Mouse (Mus musculus) frontal cortex, postnatal 10 days (tissue): ENCODE measurements at regions not wholly inside any gene's neighbourhood (a gene's known extent, or its start where the extent isn't known, plus 50 kb on each side); places are given as distances from the start of the nearest gene placed in this dataset.
A peak's percentile ranks its signal among the peaks of the same experiment; 100 is the strongest.

Experiments used
- DNase-seq, 2 experiments: peaks; one replicate each; pipeline ENCODE4 v3.0.0; 2022; ENCODE audit warnings: low spot score in 2 of 2, mixed read lengths in 1 of 2

GRCm38 (mm10) chr3:80255304-80255703, 371.0 kb downstream of the Fam198b start:
- no peak for DNase-seq

- DNase-seq = no peak
These were observed 372.1 kb downstream of the Fam198b start for GRCm38 (mm10) chr3:80256383-80256782.

- DNase-seq = no peak
These were observed 378.8 kb downstream of the Fam198b start for GRCm38 (mm10) chr3:80263095-80263494.

- DNase-seq = no peak
These were observed 400.3 kb downstream of the Fam198b start for GRCm38 (mm10) chr3:80284656-80285055.

DNA sequence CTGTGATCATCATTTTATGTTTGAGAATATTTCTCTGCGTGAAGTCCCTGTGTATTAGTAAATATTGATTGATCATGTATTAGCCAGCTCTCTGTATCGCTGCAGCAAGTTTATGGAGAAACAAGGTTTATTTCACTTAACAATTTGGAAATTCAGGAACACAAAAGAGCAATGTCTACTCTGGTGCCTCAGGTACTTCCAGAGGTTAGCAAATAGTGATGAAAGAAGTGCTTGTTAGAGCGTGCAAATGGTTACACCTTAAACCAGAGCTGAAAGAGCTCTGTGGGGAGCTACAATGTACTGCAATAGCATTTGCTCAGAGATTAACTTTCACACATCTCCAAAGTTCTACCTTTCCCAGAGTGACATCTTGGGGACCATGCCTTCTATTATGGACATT, 400.9 kb downstream of the Fam198b start:
- no peak for DNase-seq

DNA sequence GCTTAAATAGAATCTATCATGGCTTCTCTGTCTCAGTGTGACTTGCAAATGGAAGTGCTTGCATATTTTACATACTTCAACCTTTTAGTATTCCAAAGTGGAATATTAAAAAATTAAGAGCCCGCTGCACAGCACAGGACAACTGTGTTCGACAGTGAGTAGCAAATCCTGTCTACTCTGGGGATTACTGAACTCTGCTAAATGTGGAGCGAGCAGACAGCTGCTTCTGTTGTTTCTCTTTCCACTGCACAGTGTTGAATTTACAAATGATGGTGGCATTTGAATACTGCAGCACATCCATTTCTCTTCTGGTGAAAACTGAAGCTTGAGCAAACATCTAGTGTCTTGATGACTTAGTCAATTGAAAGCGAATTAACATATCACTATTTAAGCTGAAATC, 409.2 kb downstream of the Fam198b start:
- no peak for DNase-seq

DNA sequence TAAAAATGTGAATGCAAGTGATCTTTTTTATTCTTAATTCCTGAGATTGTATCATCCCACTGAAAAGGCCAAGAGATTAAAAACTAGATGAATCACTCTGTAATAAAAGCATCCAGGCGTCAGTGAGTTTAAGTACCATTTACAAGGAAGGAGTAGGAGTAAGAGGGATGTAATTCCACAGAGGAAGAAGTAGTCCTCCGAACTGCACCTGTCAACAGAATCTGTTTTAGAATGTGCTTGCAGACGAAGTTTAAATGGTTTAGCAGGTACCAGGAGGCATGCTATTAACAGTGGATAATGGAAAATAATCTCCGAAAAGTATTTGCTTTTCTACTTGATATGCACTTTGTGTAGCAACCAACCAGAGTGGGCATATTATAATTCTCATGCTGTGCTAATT, 423.3 kb downstream of the Fam198b start:
- DNase-seq = no peak

GRCm38 (mm10) chr3:80309931-80310330, 425.6 kb downstream of the Fam198b start:
- no peak for DNase-seq

- no peak for DNase-seq
These were observed 427.4 kb downstream of the Fam198b start for GRCm38 (mm10) chr3:80311689-80312088.

DNA sequence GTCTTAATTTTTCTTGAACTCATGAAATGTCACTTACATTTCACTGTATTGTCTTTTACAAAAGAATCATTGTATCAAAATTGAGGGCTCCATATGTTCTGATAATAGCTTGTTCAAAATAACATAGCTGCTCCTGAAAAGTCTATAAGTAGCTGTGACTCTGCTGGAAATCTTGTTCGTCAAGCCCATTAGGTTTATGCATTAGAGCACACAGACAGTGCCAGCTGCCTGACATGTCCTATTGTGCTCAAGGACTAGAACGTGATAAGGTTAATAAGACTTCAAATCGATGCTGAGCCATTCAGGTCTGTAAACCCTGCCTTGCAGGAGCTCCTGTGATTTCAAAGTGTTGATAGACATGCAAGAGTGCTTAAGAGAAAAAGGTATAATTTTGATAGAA, 438.0 kb downstream of the Fam198b start:
- DNase-seq = no peak

DNA sequence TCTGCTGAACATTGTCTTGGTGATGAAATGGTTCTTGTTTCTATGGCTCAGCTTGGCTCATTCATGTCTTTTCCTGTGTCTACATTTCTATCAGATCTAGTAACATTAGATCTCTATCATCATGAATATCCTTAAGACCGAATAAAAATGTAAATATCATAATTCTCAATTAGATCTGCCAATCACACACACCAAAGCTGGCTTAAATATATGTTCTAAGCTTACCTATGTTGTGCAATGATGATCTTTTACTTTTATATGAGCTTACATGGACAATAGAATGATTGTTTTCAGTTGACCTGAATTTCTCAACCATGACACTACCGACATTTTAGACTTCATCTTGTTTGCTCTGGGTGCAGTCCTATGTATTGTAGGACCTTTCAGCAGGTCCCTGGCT, 440.4 kb downstream of the Fam198b start:
- DNase-seq = no peak

DNA sequence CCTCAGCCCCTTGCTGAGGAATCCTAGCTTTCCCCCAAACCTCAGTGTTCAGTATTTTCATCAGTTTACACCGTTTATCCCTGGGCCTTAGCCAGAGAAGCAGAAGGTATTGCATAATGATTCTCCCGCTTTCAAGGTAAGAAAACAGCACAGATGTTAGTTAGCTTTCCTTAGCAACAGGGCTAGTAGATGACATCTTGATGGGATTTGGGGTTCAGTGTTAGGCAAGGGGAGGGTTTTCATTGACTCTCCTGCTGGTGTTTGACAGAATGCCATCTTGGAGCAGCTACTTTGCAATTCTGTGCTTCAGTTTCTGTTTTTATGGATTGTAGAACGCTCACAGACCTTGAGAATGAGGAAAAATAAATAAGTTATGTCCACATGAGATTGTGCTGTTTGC, 447.4 kb downstream of the Fam198b start:
- DNase-seq = no peak

DNA sequence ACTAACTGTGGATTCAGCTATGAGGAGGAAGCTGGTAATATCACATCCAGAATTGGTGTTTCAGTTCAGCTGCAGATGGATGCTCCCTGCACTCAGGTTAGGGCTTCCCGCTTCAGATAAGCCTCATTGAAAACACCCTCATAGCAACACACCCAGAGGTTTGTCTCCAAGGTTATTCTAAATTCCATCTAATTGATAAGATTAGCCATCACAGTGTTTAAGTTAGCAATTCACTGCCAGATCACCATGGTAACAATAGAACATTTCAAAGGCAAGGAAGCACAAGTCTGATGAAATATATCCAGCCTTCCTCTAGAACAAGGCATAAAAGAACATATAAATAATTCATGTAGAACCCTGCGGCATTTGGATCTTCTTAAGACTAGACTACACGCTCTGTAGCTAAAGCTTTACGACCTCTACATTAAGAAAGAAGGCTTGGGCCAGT, 450.1 kb downstream of the Fam198b start:
- peak in 1 of 2 experiments; percentile 11 for DNase-seq

GRCm38 (mm10) chr3:80336123-80336674, 451.9 kb downstream of the Fam198b start:
- no peak for DNase-seq

GRCm38 (mm10) chr3:80367972-80368371, 434.7 kb downstream of the Gria2 start:
- no peak for DNase-seq

GRCm38 (mm10) chr3:80369214-80369941, 433.3 kb downstream of the Gria2 start:
- DNase-seq = no peak

DNA sequence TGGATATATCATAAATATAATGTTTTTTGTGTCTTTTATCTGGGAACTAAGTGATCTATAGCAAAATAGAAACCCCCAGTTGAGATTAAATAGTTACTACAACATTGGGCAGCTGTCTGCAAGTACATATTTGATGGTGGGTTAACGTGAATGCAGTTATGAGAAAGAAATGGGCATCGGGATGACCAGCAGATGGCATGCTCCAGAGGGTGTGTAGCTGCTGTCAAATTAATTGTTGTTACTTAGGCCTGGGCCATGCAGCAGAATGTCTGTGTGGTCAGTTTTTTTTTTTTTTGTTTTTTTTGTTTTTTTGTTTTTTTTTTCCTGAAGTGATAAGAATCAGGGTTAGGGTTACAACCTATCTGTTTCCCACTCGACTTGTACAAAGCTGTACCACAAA, 430.2 kb downstream of the Gria2 start:
- no peak for DNase-seq

GRCm38 (mm10) chr3:80385986-80386385, 416.6 kb downstream of the Gria2 start:
- no peak for DNase-seq

DNA sequence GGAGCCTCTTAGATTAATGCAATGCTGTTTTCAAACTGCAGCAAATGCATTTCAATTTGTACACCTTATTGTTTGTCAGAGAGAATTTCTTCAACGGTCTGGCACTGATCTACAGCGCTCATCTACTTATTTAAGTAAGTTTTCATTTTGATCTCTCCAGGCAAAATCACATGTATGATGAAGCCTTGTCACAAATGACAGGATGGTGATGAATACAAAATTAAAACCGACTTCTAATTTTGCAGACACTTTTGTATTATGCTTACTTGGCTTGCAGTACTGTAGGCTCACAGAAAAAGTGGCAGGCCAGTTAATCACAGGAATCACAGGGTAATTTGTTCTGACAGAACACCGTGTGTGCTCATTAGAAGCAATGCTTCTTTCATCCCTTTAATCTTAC, 406.4 kb downstream of the Gria2 start:
- no peak for DNase-seq

- DNase-seq = no peak
These were observed 382.2 kb downstream of the Gria2 start for GRCm38 (mm10) chr3:80420453-80420852.

GRCm38 (mm10) chr3:80421461-80421860, 381.2 kb downstream of the Gria2 start:
- no peak for DNase-seq

GRCm38 (mm10) chr3:80422106-80422505, 380.5 kb downstream of the Gria2 start:
- DNase-seq = peak in 1 of 2 experiments; percentile 3

- no peak for DNase-seq
These were observed 380.0 kb downstream of the Gria2 start for GRCm38 (mm10) chr3:80422646-80423045.
